Mouse (Mus musculus): ENCODE results near the gene Gm21698.
"Not testable (repeated sequence)": the region's sequence is repeated elsewhere in the genome, so short reads cannot be mapped to it uniquely, and the experiment has no call there.

- not testable (repeated sequence) for TF ChIP-seq POLR2A (IDR thresholded peaks at IDR 0.05; ENCODE audit: borderline replicate concordance, low read depth, low read length); CTCF (IDR thresholded peaks at IDR 0.05; ENCODE audit: low read depth, low read length)
Measured at GRCm38 (mm10) chr5:25945391-25945790, 43.1 kb downstream of the Gm21698 start.
